Mouse (Mus musculus): ENCODE measurements around the gene A830005F24Rik.
"Not testable (repeated sequence)": the region's sequence is repeated elsewhere in the genome, so short reads cannot be mapped to it uniquely, and the experiment has no call there.

Gene A830005F24Rik

GRCm38 (mm10) chr13:48513003-48513929 lies at the start of gene A830005F24Rik, which contains the start of gene Zfp169:
A830005F24Rik (plus strand) TSS chr13:48513570.
Zfp169 (minus strand) TSS chr13:48513451.
- DNase-seq: peak; percentile 87 to 88

- no peak for DNase-seq
These were observed 49.2 kb upstream of the A830005F24Rik start for GRCm38 (mm10) chr13:48464170-48464569.

GRCm38 (mm10) chr13:48466186-48466585 lies 47.2 kb upstream of the A830005F24Rik start:
- no peak for DNase-seq

GRCm38 (mm10) chr13:48468656-48469180 lies 44.7 kb upstream of the A830005F24Rik start:
- no peak for DNase-seq

GRCm38 (mm10) chr13:48483606-48484005 lies 29.8 kb upstream of the A830005F24Rik start:
- DNase-seq: no peak

- no peak for DNase-seq
These were observed 22.8 kb upstream of the A830005F24Rik start for GRCm38 (mm10) chr13:48490396-48491182.

GRCm38 (mm10) chr13:48493183-48493582 lies 20.2 kb upstream of the A830005F24Rik start:
- no peak for DNase-seq

- no peak for DNase-seq
These were observed 15.6 kb upstream of the A830005F24Rik start for GRCm38 (mm10) chr13:48497693-48498221.

- no peak for DNase-seq
These were observed 14.7 kb upstream of the A830005F24Rik start for GRCm38 (mm10) chr13:48498676-48499075.

GRCm38 (mm10) chr13:48502422-48502821 lies 10.9 kb upstream of the A830005F24Rik start:
- no peak for DNase-seq

GRCm38 (mm10) chr13:48508661-48509060 lies 4.7 kb upstream of the A830005F24Rik start:
- DNase-seq: no peak

GRCm38 (mm10) chr13:48515861-48516260 lies 2.5 kb downstream of the A830005F24Rik start:
- DNase-seq: no peak

GRCm38 (mm10) chr13:48519122-48519521 lies 5.8 kb downstream of the A830005F24Rik start:
- not testable (repeated sequence) for DNase-seq

GRCm38 (mm10) chr13:48525745-48526144 lies 12.4 kb downstream of the A830005F24Rik start:
- no peak for DNase-seq

GRCm38 (mm10) chr13:48528123-48528871 lies 14.9 kb downstream of the A830005F24Rik start:
- peak in 1 of 2 experiments; percentile 23 for DNase-seq

GRCm38 (mm10) chr13:48529028-48529427 lies 15.7 kb downstream of the A830005F24Rik start:
- DNase-seq: no peak

- DNase-seq: no peak
These were observed 17.3 kb downstream of the A830005F24Rik start for GRCm38 (mm10) chr13:48530685-48531084.

GRCm38 (mm10) chr13:48531448-48531847 lies 18.1 kb downstream of the A830005F24Rik start:
- no peak for DNase-seq

- no peak for DNase-seq
These were observed 20.1 kb downstream of the A830005F24Rik start for GRCm38 (mm10) chr13:48533441-48533840.

GRCm38 (mm10) chr13:48540488-48540887 lies 27.1 kb downstream of the A830005F24Rik start:
- DNase-seq: no peak

GRCm38 (mm10) chr13:48544391-48544790 lies 31.0 kb downstream of the A830005F24Rik start:
- DNase-seq: no peak

- no peak for DNase-seq
These were observed 31.5 kb downstream of the A830005F24Rik start for GRCm38 (mm10) chr13:48544867-48545266.

Measured in thymus, adult 18-20 months (tissue).